Comparison of ENCODE assay signal across 8 mouse cellular contexts in genomic region chr11:3863454-3864112, GRCm38 (mm10). TPM values are rescaled to one million over a fixed set of nuclear protein-coding genes. Genes with fewer than 3 reads are reported as not detected.
DNase-seq lines count a peak whose midpoint lies in the region; ATAC-seq lines count a peak whose summit lies in the region.

Osbp2 (minus strand) TSS chr11:3863903.

- no peak within 1 kb of the TSS for H3K27ac ChIP-seq in intestine, embryonic 15.5 days
- H3K27ac ChIP-seq in midbrain, embryonic 10.5 days (replicated peaks) = peak within 1 kb of the TSS; percentile 79

- peak within 1 kb of the TSS; percentile 49 for H3K4me3 ChIP-seq in intestine, embryonic 15.5 days (replicated peaks)
- peak within 1 kb of the TSS; percentile 64 for H3K4me3 ChIP-seq in midbrain, embryonic 10.5 days

- no peaks in the 10 kb centered on the region for H3K36me3 ChIP-seq in intestine, embryonic 15.5 days
- H3K36me3 ChIP-seq in midbrain, embryonic 10.5 days = no peaks in the 10 kb centered on the region

- 5% methylated on average over 58 of the region's 58 CpGs for WGBS in intestine, embryonic 15.5 days
- 4% methylated on average over 58 of the region's 58 CpGs for WGBS in midbrain, embryonic 10.5 days

- 0 out of 2 replicates have a peak, but pooled peaks cover 6% of the 10 kb centered on the region for H3K27me3 ChIP-seq in intestine, embryonic 15.5 days (replicated peaks)
- peaks cover 52% of the 10 kb centered on the region for H3K27me3 ChIP-seq in midbrain, embryonic 10.5 days (ENCODE audit: low read depth, poor library complexity, severe bottlenecking)

- intact Hi-C loops in gastrocnemius, postnatal 14 days (cut with DNase I; ENCODE audit: low total_unique reads) = no loop called here
- intact Hi-C loops in left cerebral cortex, postnatal 4 days (cut with DNase I) = no loop called here

- ATAC-seq in intestine, embryonic 15.5 days = peak; percentile 95

- H3K4me2 ChIP-seq in intestine, embryonic 15.5 days (replicated peaks) = peak within 1 kb of the TSS; percentile 94

- peak; percentile 55 for DNase-seq in adrenal gland, adult 8-10 months
- DNase-seq in embryo, embryonic 10 days (ENCODE audit: low spot score) = peak; percentile 78
- DNase-seq in gastrocnemius, postnatal 14 days = peak; percentile 70
- peak; percentile 90 for DNase-seq in left cerebral cortex, postnatal 4 days
- DNase-seq in midbrain, embryonic 10.5 days (ENCODE audit: low spot score) = peak; percentile 89
- peak; percentile 74 to 75 for DNase-seq in right cerebral cortex, postnatal 36 days (ENCODE audit: low spot score in 2 of 2)
- DNase-seq in urinary bladder, postnatal 4 days (ENCODE audit: low spot score in 2 of 2) = peak; percentile 54 to 71

- peak within 1 kb of the TSS; percentile 52 for H3K9ac ChIP-seq in intestine, embryonic 15.5 days

- H3K4me1 ChIP-seq in intestine, embryonic 15.5 days (replicated peaks) = peaks cover 11% of the 10 kb centered on the region
- peaks cover 17% of the 10 kb centered on the region for H3K4me1 ChIP-seq in midbrain, embryonic 10.5 days

- H3K9me3 ChIP-seq in intestine, embryonic 15.5 days = no peaks in the 10 kb centered on the region
- no peaks in the 10 kb centered on the region for H3K9me3 ChIP-seq in midbrain, embryonic 10.5 days (replicated peaks)

RNA-seq across cellular contexts. Expression of gene Osbp2, which starts in this region (rescaled TPM):
- total RNA-seq in adrenal gland, adult 8-10 months (2022) = 1 to 10 TPM; 2.1 to 7.4 (median 3.7) TPM
- total RNA-seq in gastrocnemius, postnatal 14 days (2021) = under 1 TPM; 0.45 to 0.47 TPM
- polyA plus RNA-seq in intestine, embryonic 15.5 days (2015; fragmentation: Nextera tagmentation; extraction: Ambion mirVana) = 0.50 and 1.1 TPM in 2 replicates
- 10 to 100 TPM; 61.6 to 62.1 TPM for total RNA-seq in left cerebral cortex, postnatal 4 days (2021)
- 1.4 and 2.2 TPM in 2 replicates for polyA plus RNA-seq in midbrain, embryonic 10.5 days (2016; fragmentation: Nextera tagmentation; extraction: Ambion mirVana)

Comparison
In these comparisons a context has a peak if more than half of its experiments do, and no peak if none do; other contexts are left out.
1. RNA of gene Osbp2 (total RNA-seq): 61.6 to 62.1 TPM in left cerebral cortex, postnatal 4 days; 2.1 to 7.4 TPM in adrenal gland, adult 8-10 months and 0.45 to 0.47 TPM in gastrocnemius, postnatal 14 days; every median in the first group is over 4 times any median in the second.
2. Peak in DNase-seq in gastrocnemius, postnatal 14 days; RNA of the gene not detected or under 1 TPM.
3. Peak in every context shown above with its lines, with median percentiles within 50 percentile points of each other: DNase-seq.